Mouse (Mus musculus) brain, embryonic 14.5 days (tissue): Measurements from ENCODE around the gene C2cd4a. TPM values are rescaled to one million over a fixed set of nuclear protein-coding genes. Genes with fewer than 3 reads are reported as not detected.
A peak's percentile ranks its signal among the peaks of the same experiment; 100 is the strongest.

Experiments
- DNase-seq: peaks from one replicate; pipeline ENCODE4 v3.0.0-alpha.2; 2011; ENCODE audit warnings: low read depth
- CTCF ChIP-seq: fragments of 200-500 bp; IDR thresholded peaks from 2 replicates; pipeline ENCODE4 v1.5.1; 2012; ENCODE audit warnings: inconsistent platforms, mild to moderate bottlenecking, moderate library complexity, borderline replicate concordance; ENCODE audit not compliant: insufficient read depth, insufficient read length; ENCODE audit errors: extremely low read depth
- POLR2A ChIP-seq: fragments of 200-500 bp; IDR thresholded peaks from 2 replicates; pipeline ENCODE4 v1.6.1; 2012; ENCODE audit warnings: mild to moderate bottlenecking, inconsistent platforms, borderline replicate concordance; ENCODE audit not compliant: poor library complexity, insufficient read depth, insufficient read length, severe bottlenecking; ENCODE audit errors: extremely low read depth
- polyA plus RNA-seq: library from polyadenylated mRNA; depleted of rRNA; stranded (reverse); fragments of >200 nt; gene quantifications from 2 replicates; pipeline ENCODE4 v1.2.3, GENCODE M21; 2012

C2cd4a gene
- polyA plus RNA-seq, 1 experiment: 0.52 TPM

DNA sequence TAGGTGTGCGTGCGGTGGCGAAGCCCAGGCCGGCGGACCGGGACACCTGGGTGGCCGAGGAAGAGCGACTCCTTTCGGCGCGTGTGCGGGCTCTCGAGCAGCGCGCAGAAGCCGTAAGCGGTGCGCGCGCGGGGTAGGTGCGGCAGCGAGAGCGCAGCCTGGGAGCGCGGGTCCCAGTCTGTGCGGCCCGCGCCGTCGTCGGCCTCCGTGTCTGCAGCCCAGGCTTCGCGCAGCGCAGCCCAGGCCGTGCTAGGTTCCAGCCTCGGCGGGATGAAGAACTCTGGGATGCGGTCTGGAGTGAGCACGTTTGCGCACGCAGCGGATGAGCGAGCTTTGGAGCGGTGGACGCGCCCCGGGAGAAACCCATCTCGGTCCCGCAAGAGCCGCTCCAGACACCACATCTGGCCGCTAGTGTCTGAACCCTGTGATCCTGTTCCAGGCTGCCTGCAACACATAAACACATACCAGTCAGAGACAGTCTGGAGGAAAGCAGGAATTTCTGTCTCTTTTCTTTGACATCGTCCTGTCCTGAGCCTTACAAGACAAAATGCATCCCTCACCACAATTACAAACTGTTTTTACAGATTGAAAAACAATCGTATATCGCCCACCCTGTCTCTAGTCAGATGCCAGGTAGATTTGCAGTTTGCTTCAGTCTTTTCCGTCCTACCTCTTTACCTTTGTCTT is 628 bp downstream of the C2cd4a start:
- TF ChIP-seq POLR2A: no peak
- no peak for TF ChIP-seq CTCF

DNA sequence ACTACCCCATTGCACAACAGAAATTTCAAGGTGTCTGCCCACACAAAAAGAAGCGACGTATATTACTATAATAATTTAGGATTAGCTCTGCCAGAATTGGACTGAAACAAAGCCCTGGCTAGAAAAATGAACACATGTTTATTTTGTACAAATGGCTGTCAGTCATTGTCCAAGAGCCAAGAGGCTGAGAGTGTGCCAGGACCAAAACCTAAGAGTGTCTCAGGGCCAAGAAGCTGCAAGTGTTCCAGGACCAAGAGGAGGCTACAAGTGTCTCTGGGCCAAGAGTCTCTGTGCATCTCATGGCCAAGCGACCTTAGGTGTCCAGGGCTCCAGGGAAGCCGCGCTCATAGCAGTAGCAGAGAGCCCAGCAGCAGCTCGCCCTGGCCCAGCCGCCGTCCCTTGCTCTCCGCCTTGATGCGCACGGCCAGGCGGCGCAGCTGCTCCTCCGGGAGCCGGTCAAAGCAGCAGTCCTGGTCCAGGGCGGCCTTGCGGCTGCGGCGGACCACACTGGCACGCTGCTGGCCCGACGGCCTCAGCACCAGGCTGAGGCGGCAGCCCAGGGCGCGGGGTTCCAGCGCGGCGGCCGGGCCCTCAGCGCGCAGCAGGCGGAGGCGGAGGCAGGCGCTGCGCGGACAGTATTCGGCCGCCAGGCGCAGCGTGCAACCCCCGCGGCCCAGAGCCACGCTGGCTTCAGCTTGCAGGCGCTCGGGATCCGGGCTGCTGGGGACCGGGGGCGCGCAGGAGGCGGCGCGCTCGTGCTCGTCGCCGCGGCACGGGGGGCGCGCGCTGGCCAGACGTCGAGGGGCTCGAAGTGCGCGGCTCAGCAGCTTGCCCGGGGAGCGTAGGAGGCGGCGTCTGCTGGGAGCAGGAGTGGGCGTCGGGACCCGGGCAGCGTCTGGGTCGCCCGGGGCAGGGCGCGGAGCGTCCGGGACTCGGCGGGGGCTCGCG is 1.4 kb downstream of the C2cd4a start:
- TF ChIP-seq CTCF: no peak
- 0 out of 2 replicates have a peak, but pooled peaks have one; percentile 6 for TF ChIP-seq POLR2A
- DNase-seq: peak; percentile 75

More for the DNA sequence above, 628 bp downstream of the C2cd4a start:
- DNase-seq: peak; percentile 65

DNA sequence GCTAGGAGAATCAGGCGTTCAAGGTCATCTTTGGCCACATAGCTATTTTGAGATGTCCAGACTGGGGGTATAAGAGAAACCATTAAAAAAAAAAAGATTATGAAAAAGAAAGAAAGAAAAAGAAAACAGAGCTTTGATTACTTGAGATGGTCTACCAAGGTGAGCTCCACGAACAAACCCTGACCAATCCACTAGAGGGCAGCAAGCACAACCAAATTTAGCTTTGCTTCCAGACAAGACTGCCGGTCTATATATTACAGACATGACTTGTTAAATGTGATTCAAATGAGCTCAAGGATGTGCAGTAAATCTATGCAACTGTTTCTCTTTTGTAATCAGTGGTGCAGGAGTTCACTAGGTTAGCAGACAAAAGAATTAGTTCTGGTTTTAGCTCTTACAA is 3.9 kb downstream of the C2cd4a start:
- TF ChIP-seq CTCF: peak; percentile 79; the same call in 1 of the 2 replicates
- TF ChIP-seq POLR2A: no peak
- DNase-seq: peak; percentile 86

DNA sequence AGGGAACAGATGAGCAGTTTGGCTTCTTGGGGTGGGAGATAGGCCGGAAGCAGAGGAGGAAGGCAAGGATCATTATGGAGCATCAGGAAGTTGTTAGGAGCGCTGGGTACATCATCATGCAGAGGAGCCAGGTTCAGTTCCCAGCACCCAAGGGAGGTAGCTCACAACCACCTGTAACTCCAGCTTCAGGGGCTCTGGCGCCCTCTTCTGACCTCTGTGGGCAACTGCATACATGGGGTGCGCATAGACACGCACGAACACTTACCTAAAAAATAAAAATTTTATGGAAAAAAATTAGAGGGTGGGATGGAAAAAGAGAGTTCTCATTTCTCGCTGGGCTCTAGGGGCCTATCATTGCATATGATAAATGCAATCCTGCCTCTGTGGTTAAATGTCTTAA is 6.6 kb downstream of the C2cd4a start:
- no peak for DNase-seq
- no peak for TF ChIP-seq POLR2A
- TF ChIP-seq CTCF: no peak

DNA sequence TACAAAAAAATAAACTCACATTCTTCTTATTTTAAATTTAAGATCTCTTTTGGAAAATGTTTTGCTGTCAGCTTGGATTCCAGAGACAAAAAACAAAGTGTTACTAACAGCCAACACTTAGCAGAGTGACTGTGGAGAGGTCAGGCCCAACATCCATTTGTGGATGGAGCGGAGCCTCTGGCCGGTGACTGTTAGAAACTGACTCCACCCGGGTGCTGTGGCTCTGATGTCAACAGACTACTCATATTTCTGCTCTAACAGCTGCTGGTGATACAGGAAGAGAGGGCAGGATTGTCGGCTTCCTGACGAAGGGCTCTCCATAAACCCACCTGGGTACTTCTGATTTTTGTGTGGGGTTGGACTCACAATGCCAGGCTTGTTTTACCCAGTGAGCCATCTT is 9.0 kb downstream of the C2cd4a start:
- DNase-seq: no peak
- TF ChIP-seq CTCF (no peak), POLR2A (no peak)

DNA sequence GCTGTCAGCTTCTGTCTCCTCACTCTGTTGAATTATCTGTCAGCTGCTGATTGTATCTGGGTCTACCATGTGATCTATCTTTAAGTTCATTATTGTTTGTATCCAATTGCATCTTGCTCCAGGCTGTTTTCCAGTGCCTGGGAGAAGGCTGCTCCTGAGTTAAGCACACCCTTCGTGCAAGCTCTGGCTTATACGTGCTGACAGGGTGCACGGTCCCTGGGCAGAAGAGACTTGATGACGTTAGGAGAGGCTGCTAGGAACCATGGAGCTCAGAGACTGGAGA is 13.5 kb downstream of the C2cd4a start:
- DNase-seq: no peak
- TF ChIP-seq CTCF (no peak), POLR2A (no peak)

DNA sequence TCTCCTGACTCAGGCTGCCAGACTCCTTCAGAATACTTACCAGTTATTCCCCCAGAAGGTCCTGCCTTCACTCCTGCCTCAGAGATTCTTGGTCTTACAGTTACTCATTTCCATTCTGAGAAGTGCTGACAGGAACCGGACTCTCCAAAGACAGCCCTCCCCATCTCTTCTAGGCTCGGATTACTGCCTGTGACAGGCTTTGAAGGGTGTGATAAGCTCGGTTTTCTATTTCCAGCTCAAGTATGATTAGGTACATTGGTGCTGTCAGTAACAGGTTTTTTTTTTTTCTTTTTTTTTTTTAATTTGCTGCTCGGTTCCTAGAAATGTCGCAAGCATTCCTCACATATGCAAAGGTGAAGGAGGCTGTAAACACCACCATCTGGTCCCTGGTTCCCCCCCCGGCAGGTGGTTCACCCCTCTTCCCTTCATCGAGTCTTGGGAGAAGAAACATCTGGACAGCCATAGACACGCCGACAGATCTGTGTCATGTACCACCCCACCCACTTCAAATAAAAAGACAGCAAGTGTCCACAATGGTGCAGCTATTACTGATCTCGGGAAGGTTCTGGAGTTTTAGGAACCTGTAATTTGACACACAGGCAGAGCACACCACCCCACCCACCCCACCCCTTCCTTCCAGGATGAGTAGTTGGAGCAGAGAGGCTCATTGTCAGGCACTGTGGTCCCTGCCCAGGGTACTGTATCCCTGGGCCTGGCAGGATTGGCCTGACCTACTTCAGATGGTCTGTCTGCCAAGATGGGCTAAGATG is 14.0 kb downstream of the C2cd4a start:
- peak; percentile 19 for DNase-seq
- TF ChIP-seq POLR2A: no peak
- no peak for TF ChIP-seq CTCF

DNA sequence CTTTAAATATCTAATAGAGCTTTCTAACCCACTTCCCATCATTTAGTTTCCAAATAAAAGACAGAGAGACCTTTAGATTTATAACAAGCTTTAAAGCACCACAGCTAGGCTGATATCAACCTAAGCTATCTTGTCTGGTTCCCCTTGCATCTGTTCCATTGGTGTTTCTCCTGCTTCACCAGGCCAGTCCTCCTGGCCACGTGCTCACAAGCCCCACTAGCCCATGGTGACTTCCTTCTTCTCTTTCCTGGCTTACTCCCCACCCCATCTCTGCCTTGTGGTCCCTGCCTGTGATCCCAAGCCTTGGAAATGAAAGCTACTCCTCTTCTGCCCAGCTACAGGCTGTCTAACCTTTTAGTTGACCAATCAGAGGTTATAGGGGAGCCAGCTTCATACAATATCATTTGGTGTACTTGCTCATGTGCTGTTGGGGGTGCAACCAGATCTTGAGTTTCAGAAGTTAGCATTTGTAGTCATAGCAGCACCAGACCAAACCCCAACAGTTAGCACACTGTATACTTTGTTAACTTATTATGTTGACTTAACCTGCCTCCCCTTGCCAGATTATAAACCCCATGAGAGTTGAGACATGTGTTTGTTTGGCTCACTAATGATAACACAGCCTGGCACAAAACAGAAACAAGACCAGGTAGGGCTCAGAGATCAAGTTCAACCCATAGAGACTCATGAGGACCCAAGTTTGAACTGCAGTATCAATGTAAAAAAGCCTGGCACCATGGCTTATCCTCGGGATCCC is 15.8 kb downstream of the C2cd4a start:
- no peak for DNase-seq
- TF ChIP-seq POLR2A (no peak), CTCF (no peak)

DNA sequence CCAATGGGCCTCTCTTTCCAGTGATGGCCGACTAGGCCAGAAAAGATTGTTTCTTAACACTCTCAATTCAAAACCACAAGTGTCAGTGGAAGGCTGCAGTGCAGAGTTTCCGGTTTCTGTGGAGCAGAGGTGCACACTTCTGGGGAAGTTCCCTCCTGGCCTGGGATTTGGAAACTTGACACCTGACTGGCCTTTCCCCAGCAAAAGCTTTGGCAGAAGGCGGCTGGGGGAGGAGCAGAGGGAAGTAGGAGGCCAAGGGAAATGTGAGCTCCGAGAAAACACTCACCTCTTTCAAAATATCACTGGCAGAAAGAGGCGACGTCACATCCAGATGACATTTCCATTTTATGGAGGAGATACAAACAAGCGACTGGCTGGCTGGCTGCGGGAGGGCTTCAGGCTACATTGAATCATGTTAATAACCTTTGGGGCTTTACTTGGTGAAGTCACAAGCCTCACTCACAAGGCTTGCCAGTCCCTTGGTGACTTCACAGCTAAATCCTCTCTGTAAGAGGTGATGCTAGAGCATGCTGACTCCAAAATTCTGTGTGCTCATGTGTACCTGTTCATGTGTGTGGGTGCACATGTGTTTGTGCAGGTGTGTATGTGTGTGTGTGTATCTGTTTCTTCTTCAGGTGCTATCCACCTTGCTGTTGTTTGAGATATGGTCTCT is 18.3 kb downstream of the C2cd4a start:
- TF ChIP-seq CTCF: no peak
- TF ChIP-seq POLR2A: no peak
- peak; percentile 56 for DNase-seq

DNA sequence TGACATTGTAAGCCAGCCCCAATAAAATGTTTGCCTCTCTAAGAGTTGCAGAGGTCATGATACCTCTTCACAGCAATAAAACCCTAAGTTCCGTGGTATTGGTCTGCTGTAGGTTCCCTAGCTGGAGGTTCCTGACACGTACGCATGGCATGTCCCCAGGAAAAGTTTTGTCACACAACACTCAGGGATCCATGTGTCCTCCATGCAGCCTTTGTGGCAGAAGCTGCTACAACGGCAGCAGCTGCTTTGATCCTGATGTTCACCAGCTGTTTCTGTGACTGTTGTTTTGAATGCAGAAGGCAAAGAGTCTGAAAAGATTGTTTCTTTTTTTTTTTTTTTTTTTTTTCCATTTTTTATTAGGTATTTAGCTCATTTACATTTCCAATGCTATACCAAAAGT is 19.0 kb downstream of the C2cd4a start:
- TF ChIP-seq CTCF (no peak), POLR2A (no peak)
- DNase-seq: no peak

DNA sequence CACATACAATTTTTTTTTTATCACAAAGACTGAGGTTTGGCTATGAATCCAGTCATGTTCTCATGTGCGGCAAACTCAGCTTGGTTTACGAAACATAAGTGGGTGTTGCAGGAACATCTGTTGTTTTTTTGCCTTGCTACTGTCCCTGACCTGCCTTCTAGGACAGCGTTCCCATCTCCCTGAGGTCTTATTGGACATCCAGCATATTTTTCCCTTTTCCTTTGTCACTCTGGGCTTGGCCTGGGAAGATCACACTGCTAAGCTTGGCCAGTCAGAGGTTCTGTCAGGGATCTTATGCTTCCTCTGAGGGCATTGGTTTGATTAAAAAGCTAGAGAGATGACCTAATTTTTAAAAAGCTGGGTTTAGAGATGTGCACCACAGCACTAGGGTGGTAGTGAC is 21.0 kb downstream of the C2cd4a start:
- TF ChIP-seq POLR2A (no peak), CTCF (no peak)
- no peak for DNase-seq

DNA sequence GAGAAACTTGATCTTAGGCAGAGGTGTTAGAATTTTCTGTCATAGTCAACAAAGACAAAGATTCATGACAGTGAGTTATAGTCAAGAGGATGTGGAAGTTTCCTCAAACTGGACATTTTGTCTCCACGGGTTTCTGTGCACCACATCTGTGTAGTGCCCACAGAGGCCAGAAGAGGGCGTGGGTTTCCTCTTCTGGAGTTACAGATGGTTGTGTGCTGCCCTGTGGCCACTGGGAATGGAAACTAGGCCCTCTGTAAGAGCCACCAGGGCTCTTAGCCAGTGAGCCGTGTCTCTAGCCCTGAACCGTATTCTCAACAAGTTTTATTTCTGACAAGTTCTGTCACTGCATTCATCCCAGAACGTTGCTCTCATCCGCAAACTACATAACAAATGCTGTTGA is 21.6 kb downstream of the C2cd4a start:
- no peak for DNase-seq
- no peak for TF ChIP-seq POLR2A
- TF ChIP-seq CTCF: peak; percentile 27; the same call in 1 of the 2 replicates
